Mouse (Mus musculus): ENCODE results near the gene Ubqln3. TPM values are rescaled to one million over a fixed set of nuclear protein-coding genes. Genes with fewer than 3 reads are reported as not detected.

Ubqln3 gene
- polyA plus RNA-seq (2015; fragmentation: Nextera tagmentation; extraction: Ambion mirVana): not detected in 2 replicates

DNA sequence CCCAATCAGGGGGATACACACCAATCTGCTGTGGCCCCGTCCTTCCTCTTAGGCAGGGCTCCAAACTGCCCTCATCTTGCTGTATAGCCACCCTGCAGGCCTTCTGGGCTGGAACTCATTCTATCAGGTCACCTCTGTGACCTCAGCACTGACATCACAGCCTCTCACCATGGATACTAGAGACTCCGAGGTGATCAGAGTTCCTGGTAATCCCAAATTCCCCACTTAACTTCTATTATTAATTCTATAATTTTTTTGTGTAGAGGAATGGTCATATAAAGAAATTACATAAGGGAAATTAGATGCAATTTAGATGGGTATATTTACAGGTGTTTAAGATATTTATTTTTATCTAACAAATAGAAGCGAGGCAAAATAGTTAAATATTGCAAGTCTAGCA lies at the start of gene Ubqln3:
Gene Ubqln3, minus strand, starts transcription at position 101 of the 400 bp plus-strand sequence.
- Histone ChIP-seq H3K36me3 (no peaks in the 10 kb centered on the region), H3K27me3 (replicated peaks) (no peaks in the 10 kb centered on the region), H3K4me3 (replicated peaks) (no peak within 1 kb of the TSS), H3K9ac (no peak within 1 kb of the TSS), H3K4me1 (replicated peaks) (no peaks in the 10 kb centered on the region), H3K9me3 (no peaks in the 10 kb centered on the region), H3K4me2 (replicated peaks) (no peak within 1 kb of the TSS), H3K27ac (no peak within 1 kb of the TSS)
- 66% methylated on average over 3 of the region's 3 CpGs for WGBS
- no peak for ATAC-seq

DNA sequence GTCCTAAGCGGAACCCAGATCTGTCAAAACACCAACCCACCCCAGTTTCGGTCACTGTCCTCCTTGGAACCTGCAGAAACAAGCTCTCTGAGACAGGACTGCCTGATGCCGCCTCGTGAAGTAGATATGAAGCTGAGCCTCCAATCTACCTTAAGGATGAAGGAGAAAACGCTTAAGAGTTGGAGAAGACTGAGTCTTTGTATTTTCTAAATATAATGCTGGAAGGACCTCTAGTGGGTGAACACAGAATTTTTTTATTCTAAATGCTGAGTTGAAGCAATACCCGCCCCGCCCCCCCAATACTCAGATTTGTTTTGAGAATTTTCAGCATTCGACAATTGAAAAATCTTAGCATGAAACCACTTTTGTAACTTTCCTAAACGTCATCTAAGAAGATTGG lies 48.2 kb upstream of the Ubqln3 start:
- H3K9ac ChIP-seq: no peak overlapping the region
- no peak for ATAC-seq
- WGBS: 61% methylated on average over 9 of the region's 9 CpGs

DNA sequence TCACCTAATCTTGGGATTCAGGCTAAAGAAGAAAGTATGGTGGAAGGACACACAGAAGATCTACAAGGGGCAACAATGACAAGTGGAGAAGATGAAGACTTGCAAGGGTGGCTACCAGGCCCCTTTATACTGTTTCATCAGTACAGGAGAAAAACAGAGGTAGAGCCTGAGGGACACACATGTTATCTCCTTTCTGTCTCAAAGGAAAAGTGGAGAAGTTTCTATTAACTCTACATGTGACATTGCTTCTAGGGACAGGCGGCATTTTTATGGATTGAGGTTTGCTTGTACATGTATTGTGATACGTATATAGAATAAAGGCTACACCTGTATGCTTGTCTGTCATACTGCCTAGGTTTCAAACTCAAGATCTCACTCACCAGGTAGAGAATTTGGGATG lies 40.2 kb upstream of the Ubqln3 start, which contains the start of gene Olfr648:
Gene Olfr648, minus strand, starts transcription at position 101 of the 400 bp plus-strand sequence.
- WGBS: 91% methylated on average over 2 of the region's 2 CpGs
- no peak for ATAC-seq

More for the DNA sequence above, 48.2 kb upstream of the Ubqln3 start:
- no peak overlapping the region for H3K4me3 ChIP-seq (replicated peaks)
- H3K36me3 ChIP-seq: no peaks in the 10 kb centered on the region
- H3K4me2 ChIP-seq (replicated peaks): no peak overlapping the region
- H3K27ac ChIP-seq: no peak overlapping the region
- H3K27me3 ChIP-seq (replicated peaks): no peaks in the 10 kb centered on the region
- H3K9me3 ChIP-seq: no peaks in the 10 kb centered on the region
- no peaks in the 10 kb centered on the region for H3K4me1 ChIP-seq (replicated peaks)

DNA sequence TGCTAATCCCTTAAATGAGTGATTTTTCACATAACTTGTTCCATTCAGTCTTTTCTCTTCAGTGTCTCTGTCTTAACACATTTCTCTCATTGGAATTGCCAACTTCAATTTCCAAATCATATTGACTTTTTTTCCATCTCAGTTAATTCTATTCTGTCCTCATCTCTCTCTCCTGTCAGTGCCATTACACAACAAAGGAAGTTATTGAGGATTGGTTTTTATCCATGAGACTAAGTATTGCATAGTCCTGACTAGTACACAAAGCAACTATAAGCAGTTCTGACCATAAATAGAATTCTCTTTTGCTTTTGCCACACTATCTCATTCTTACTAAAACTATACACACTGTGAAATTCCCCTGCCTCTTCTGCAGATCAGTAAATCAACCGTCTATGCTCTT lies 36.0 kb upstream of the Ubqln3 start:
- H3K9ac ChIP-seq: no peak overlapping the region
- H3K27me3 ChIP-seq (replicated peaks): no peaks in the 10 kb centered on the region
- no peak overlapping the region for H3K4me2 ChIP-seq (replicated peaks)
- no peak for ATAC-seq
- 88% methylated on average over 1 of the region's 1 CpGs for WGBS
- no peaks in the 10 kb centered on the region for H3K4me1 ChIP-seq (replicated peaks)
- no peaks in the 10 kb centered on the region for H3K9me3 ChIP-seq
- no peaks in the 10 kb centered on the region for H3K36me3 ChIP-seq
- no peak overlapping the region for H3K4me3 ChIP-seq (replicated peaks)
- no peak overlapping the region for H3K27ac ChIP-seq

More for the DNA sequence above, 40.2 kb upstream of the Ubqln3 start, which contains the start of gene Olfr648:
- H3K36me3 ChIP-seq: no peaks in the 10 kb centered on the region
- H3K4me1 ChIP-seq (replicated peaks): no peaks in the 10 kb centered on the region
- no peak within 1 kb of the TSS for H3K4me3 ChIP-seq (replicated peaks)
- H3K9ac ChIP-seq: no peak within 1 kb of the TSS
- no peak within 1 kb of the TSS for H3K27ac ChIP-seq
- no peak within 1 kb of the TSS for H3K4me2 ChIP-seq (replicated peaks)
- H3K27me3 ChIP-seq (replicated peaks): no peaks in the 10 kb centered on the region
- no peaks in the 10 kb centered on the region for H3K9me3 ChIP-seq

DNA sequence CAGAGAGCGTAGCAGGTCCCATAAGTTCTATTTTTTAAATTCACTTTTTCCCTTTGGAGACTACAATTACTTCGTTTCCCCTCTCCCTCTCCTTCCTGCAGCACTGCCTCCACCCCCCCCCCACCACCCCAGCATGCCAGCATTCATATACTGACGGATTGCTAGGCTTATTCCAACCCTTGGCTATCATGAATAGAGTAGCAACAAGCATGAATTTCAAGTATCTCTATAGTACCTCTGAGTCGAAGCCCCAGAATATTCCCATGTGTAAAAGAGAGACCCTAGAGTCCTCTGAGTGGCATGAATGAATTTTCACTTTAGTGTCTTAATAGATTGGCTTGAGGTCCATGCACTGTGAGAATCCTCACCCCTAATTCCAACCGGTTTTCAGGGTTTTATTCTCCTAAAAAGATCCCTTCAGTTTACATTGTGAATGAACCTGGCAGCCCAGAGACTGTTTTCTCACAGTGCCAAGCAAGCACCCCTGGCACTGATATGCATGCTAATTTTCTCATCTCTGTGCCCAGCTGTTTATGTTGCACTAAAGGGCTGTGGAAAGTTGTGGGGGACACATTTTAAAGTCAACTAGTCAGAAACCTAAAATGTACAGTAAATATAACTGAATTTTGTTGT lies 35.5 kb upstream of the Ubqln3 start:
- H3K4me3 ChIP-seq (replicated peaks): no peak overlapping the region
- H3K4me2 ChIP-seq (replicated peaks): no peak overlapping the region
- H3K27me3 ChIP-seq (replicated peaks): no peaks in the 10 kb centered on the region
- ATAC-seq: no peak
- 69% methylated on average over 5 of the region's 5 CpGs for WGBS
- no peak overlapping the region for H3K27ac ChIP-seq
- no peaks in the 10 kb centered on the region for H3K36me3 ChIP-seq
- H3K9ac ChIP-seq: no peak overlapping the region
- no peaks in the 10 kb centered on the region for H3K9me3 ChIP-seq
- H3K4me1 ChIP-seq (replicated peaks): no peaks in the 10 kb centered on the region

DNA sequence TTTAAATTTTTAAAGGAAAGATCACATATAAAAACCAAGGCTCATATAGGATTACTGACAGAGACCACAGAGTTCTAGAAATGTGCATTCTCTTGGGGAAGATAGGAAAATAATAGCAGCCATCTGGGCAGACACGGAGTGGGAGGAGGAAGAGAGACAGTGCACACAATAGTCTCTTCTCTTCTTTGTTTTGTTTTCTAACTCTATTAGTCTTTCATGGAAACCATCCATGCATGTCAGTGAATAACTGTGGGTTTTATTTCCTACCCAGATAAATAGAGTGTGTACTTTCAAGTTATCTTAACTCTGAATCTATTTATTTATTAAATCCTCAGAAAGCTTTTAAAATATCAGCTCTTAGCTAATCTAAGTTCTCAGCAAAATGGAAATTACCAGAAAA lies 32.0 kb upstream of the Ubqln3 start:
- H3K9me3 ChIP-seq: no peaks in the 10 kb centered on the region
- ATAC-seq: no peak
- WGBS: 83% methylated on average over 1 of the region's 1 CpGs
- no peak overlapping the region for H3K4me2 ChIP-seq (replicated peaks)
- H3K27me3 ChIP-seq (replicated peaks): no peaks in the 10 kb centered on the region
- no peak overlapping the region for H3K27ac ChIP-seq
- no peaks in the 10 kb centered on the region for H3K36me3 ChIP-seq
- H3K4me1 ChIP-seq (replicated peaks): no peaks in the 10 kb centered on the region
- H3K4me3 ChIP-seq (replicated peaks): no peak overlapping the region
- no peak overlapping the region for H3K9ac ChIP-seq

DNA sequence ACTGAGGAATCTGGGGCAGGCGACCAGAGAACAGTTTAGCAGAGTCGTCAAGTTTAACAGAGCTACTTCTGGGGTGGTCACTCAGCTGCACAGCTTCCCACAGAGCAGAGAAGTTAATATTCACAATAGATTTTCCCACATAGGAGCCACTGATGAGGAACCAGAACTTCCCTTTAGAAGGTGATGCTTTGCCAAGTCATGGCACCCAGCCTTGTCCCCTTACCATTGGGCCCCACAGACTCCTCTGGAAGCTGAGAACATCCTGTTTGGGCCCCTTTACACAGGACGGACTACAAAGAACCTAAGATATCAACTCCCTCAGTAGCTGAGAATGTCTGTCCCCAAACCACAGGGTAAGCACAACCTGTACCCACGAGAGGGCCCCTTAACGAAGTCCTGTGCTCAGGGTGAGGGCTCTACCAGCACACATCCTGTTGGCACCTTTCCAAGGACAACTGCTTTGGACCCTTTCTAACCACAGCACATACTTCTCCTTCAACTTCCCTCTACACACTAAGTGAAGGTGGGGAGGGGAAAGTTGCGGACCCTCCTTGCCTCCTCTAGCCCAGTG lies 26.6 kb upstream of the Ubqln3 start:
- no peaks in the 10 kb centered on the region for H3K36me3 ChIP-seq
- H3K4me3 ChIP-seq (replicated peaks): no peak overlapping the region
- no peaks in the 10 kb centered on the region for H3K9me3 ChIP-seq
- no peaks in the 10 kb centered on the region for H3K4me1 ChIP-seq (replicated peaks)
- no peaks in the 10 kb centered on the region for H3K27me3 ChIP-seq (replicated peaks)
- 69% methylated on average over 6 of the region's 6 CpGs for WGBS
- H3K27ac ChIP-seq: no peak overlapping the region
- H3K4me2 ChIP-seq (replicated peaks): no peak overlapping the region
- ATAC-seq: no peak
- H3K9ac ChIP-seq: no peak overlapping the region

DNA sequence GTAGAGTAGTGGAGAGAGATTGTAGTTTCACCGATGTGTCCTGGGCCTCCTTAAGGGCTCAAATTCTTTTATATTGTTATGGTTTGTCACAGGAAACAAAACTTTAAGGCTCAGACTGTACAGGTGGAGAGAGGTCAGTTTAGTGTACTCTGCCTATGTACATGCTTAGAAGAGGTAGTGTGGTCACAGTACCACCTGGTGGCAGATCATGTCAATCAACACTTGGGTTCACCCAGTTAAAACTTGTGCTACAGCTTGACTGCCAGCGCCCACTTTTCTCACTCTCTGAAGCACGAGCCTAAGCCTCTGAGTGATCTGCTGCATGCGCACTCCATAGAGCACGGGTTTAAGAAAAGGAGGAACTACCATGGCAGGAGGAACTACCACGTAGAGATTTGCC lies 24.0 kb upstream of the Ubqln3 start:
- H3K27ac ChIP-seq: no peak overlapping the region
- H3K4me1 ChIP-seq (replicated peaks): no peaks in the 10 kb centered on the region
- WGBS: 79% methylated on average over 6 of the region's 6 CpGs
- no peak overlapping the region for H3K9ac ChIP-seq
- no peaks in the 10 kb centered on the region for H3K36me3 ChIP-seq
- ATAC-seq: no peak
- no peaks in the 10 kb centered on the region for H3K9me3 ChIP-seq
- no peak overlapping the region for H3K4me3 ChIP-seq (replicated peaks)
- H3K4me2 ChIP-seq (replicated peaks): no peak overlapping the region
- no peaks in the 10 kb centered on the region for H3K27me3 ChIP-seq (replicated peaks)

DNA sequence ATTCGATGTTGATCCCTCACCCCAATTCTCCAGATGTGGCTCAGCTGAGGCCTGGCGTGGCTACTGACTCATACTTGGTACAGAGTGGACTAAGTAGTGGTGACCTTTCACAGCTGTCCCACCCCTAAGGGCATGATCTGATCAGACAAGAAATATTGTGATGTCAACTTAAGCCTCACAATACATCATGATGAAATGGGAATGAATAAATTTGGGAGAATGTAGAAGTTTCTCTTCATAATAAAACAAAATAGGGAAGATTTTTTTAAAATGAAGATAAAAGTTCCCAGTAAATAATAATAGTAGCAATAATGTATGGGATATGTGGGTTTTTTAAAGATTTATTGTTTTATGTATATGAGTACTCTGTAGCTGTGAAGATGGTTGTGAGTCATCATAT lies 7.4 kb upstream of the Ubqln3 start, which contains the start of gene Ubqlnl:
Gene Ubqlnl, minus strand, starts transcription at position 101 of the 400 bp plus-strand sequence.
- WGBS: 86% methylated on average over 2 of the region's 2 CpGs
- H3K4me3 ChIP-seq (replicated peaks): no peak within 1 kb of the TSS
- H3K27me3 ChIP-seq (replicated peaks): no peaks in the 10 kb centered on the region
- no peak within 1 kb of the TSS for H3K27ac ChIP-seq
- H3K36me3 ChIP-seq: no peaks in the 10 kb centered on the region
- H3K9ac ChIP-seq: no peak within 1 kb of the TSS
- no peak for ATAC-seq
- no peaks in the 10 kb centered on the region for H3K9me3 ChIP-seq
- no peak within 1 kb of the TSS for H3K4me2 ChIP-seq (replicated peaks)
- no peaks in the 10 kb centered on the region for H3K4me1 ChIP-seq (replicated peaks)

DNA sequence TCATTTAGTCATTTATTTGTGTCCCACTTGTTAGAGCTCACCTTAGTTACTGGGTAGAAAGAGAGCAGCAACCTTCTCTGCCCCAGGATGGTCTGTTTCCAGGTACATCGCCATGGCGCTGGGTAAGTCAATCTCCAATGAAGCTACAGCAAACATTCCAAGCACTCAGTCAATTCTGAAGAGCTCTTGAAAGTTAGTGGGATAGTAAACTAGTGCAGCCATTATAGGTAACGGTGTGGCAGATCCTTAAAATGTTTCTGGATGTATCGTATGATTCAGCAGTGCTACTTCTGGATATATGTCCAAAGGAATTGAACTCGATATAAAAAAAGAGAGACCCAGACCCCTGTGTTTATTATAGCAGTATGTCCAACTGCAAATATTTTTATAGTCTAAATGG lies 5.8 kb downstream of the Ubqln3 start, which contains the start of gene Olfr643:
Gene Olfr643, minus strand, starts transcription at position 101 of the 400 bp plus-strand sequence.
- Histone ChIP-seq H3K4me2 (replicated peaks) (no peak within 1 kb of the TSS), H3K36me3 (no peaks in the 10 kb centered on the region), H3K27ac (no peak within 1 kb of the TSS), H3K9ac (no peak within 1 kb of the TSS), H3K9me3 (no peaks in the 10 kb centered on the region), H3K27me3 (replicated peaks) (no peaks in the 10 kb centered on the region), H3K4me1 (replicated peaks) (no peaks in the 10 kb centered on the region), H3K4me3 (replicated peaks) (no peak within 1 kb of the TSS)
- ATAC-seq: no peak
- WGBS: 81% methylated on average over 5 of the region's 5 CpGs

DNA sequence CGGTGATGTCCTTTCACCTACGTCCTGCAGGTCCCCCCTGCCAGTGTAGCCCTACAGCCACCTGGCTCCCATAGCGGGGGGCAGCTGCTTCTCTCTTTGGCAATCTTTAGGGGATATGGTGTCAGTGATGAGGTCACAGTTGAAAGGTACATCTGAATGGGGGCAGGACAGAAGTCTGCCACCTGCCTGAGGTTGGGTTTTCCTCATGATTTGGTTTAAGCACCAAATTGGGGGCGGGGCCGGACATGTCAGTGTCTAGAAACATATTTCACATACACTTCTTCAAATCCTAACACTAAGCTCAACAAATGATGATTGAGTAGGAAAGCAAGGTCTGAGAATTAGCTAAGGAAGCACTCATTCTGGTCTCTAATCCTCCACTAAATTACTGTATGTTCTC lies 13.4 kb downstream of the Ubqln3 start, which contains the start of gene Ubqln5:
Gene Ubqln5, minus strand, starts transcription at position 101 of the 400 bp plus-strand sequence.
- ATAC-seq: no peak
- Histone ChIP-seq H3K27me3 (replicated peaks) (no peaks in the 10 kb centered on the region), H3K9ac (no peak within 1 kb of the TSS), H3K4me2 (replicated peaks) (no peak within 1 kb of the TSS), H3K27ac (no peak within 1 kb of the TSS), H3K36me3 (no peaks in the 10 kb centered on the region), H3K9me3 (no peaks in the 10 kb centered on the region), H3K4me1 (replicated peaks) (no peaks in the 10 kb centered on the region), H3K4me3 (replicated peaks) (no peak within 1 kb of the TSS)
- WGBS: 94% methylated on average over 5 of the region's 5 CpGs

DNA sequence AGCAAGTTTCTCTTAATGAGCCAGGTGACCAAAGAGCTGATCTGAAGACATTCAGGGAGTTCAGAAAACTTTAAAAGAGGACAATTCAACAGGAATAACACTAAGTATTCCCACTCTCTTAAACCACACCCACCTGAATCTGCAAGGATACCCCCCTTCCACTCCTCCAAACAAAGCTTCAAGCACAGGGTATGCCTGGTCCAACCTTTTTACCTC lies 38.4 kb downstream of the Ubqln3 start, which contains the start of gene Olfr646:
Gene Olfr646, plus strand, starts transcription at position 117 of the 216 bp plus-strand sequence.
- Histone ChIP-seq H3K4me1 (replicated peaks) (no peaks in the 10 kb centered on the region), H3K27me3 (replicated peaks) (no peaks in the 10 kb centered on the region), H3K27ac (no peak within 1 kb of the TSS), H3K9me3 (no peaks in the 10 kb centered on the region), H3K9ac (no peak within 1 kb of the TSS), H3K4me3 (replicated peaks) (no peak within 1 kb of the TSS), H3K4me2 (replicated peaks) (no peak within 1 kb of the TSS), H3K36me3 (no peaks in the 10 kb centered on the region)
- ATAC-seq: no peak
